Mouse (Mus musculus) limb, embryonic 14.5 days (tissue): ENCODE data around the gene Hspb1. TPM values are rescaled to one million over a fixed set of nuclear protein-coding genes. Genes with fewer than 3 reads are reported as not detected.
A peak's percentile ranks its signal among the peaks of the same experiment; 100 is the strongest.

Experiments
- ATAC-seq: fragments of 200-750 bp; cut with Nextera tagmentation; 2 replicates; pipeline ENCODE4 v1.8.0; 2017; ENCODE audit warnings: low read depth, moderate number of reproducible peaks, moderate TSS enrichment; ENCODE audit not compliant: low FRiP score
- DNase-seq: peaks from one replicate; pipeline ENCODE4 v3.0.0-alpha.2; 2015; ENCODE audit warnings: low spot score
- H3K27ac ChIP-seq: fragments of 300-500 bp; sonication (generic); replicated peaks from 2 replicates; pipeline ENCODE4 v1.5.1; 2014; ENCODE audit warnings: low read depth, mild to moderate bottlenecking, low read length, moderate library complexity, mixed read lengths
- H3K27me3 ChIP-seq: fragments of 300-500 bp; sonication (generic); 2 replicates; pipeline ENCODE4 v1.6.1; 2014; ENCODE audit warnings: low read length, mixed read lengths; ENCODE audit not compliant: control insufficient read depth, insufficient read depth
- H3K36me3 ChIP-seq: fragments of 300-500 bp; sonication (generic); 2 replicates; pipeline ENCODE4 v1.6.1; 2014; ENCODE audit warnings: mild to moderate bottlenecking, low read length, moderate library complexity, mixed read lengths; ENCODE audit not compliant: control insufficient read depth, insufficient read depth
- H3K4me1 ChIP-seq: fragments of 300-500 bp; sonication (generic); 2 replicates; pipeline ENCODE4 v1.6.1; 2014; ENCODE audit warnings: antibody characterized with exemption, low read length, mixed read lengths; ENCODE audit not compliant: control insufficient read depth, insufficient read depth
- H3K4me2 ChIP-seq: fragments of 300-500 bp; sonication (generic); replicated peaks from 2 replicates; pipeline ENCODE4 v1.6.1; 2014; ENCODE audit warnings: low read depth, mild to moderate bottlenecking, low read length, moderate library complexity; ENCODE audit not compliant: severe bottlenecking
- H3K4me3 ChIP-seq: fragments of 300-500 bp; sonication (generic); replicated peaks from 2 replicates; pipeline ENCODE4 v1.5.1; 2014; ENCODE audit warnings: low read length
- H3K9ac ChIP-seq: fragments of 300-500 bp; sonication (generic); 2 replicates; pipeline ENCODE4 v1.6.1; 2014; ENCODE audit warnings: mild to moderate bottlenecking, low read depth, low read length, moderate library complexity; ENCODE audit not compliant: severe bottlenecking
- H3K9me3 ChIP-seq: fragments of 300-500 bp; sonication (generic); 2 replicates; pipeline ENCODE4 v1.6.1; 2016; ENCODE audit warnings: low read length; ENCODE audit not compliant: control insufficient read depth
- POLR2A ChIP-seq: fragments of 200-500 bp; IDR thresholded peaks from 2 replicates; pipeline ENCODE4 v1.8.0; 2012; ENCODE audit warnings: inconsistent platforms, mild to moderate bottlenecking, moderate library complexity, borderline replicate concordance; ENCODE audit not compliant: insufficient read depth, insufficient read length; ENCODE audit errors: extremely low read depth
- WGBS: fragments of 180-500 bp; shearing (Covaris S2); extraction: QIAGEN DNeasy Blood & Tissue Kit; methylation state at CpG from one replicate; pipeline ENCODE4 v1.1.7; 2014; 5-methylcytosine and 5-hydroxymethylcytosine counted together
- polyA plus RNA-seq, 2 experiments: library from polyadenylated mRNA; depleted of rRNA in 1 of 2; stranded (reverse) in 1 of 2; unstranded in 1 of 2; fragments of >200 nt; fragmentation: Nextera tagmentation in 1 of 2; extraction: Ambion mirVana in 1 of 2; gene quantifications; 2 replicates each; pipeline versions ENCODE4 v1.2.1 to v1.2.3; 2012 to 2014

The Hspb1 gene
- polyA plus RNA-seq, 2 experiments: 326 to 574 TPM

DNA sequence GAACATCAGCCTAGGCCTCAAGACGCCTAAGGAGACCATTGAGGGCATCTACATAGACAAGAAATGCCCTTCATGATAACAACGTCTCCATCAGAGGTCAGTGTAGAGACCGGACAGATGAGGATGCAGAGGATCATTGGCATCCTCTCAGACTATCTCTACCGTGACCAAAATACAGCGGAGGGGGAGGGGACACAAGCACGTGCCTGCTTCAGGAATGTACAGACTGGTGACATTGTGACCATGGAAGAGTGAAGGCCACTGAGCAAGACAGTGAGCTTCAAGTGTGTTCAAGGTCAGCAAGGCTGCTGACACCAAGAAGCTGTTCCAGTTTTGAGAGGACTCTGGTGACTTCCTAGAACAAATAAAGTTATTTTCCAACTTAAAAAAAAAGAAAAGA lies 7.2 kb downstream of the Hspb1 start:
- ATAC-seq (no peak), DNase-seq (no peak)
- Histone ChIP-seq H3K4me3 (no peak overlapping the region), H3K9ac (no peak overlapping the region), H3K36me3 (no peaks in the 10 kb centered on the region), H3K4me1 (no peaks in the 10 kb centered on the region; the same call in 1 of the 2 replicates), H3K4me2 (no peak overlapping the region), H3K9me3 (no peaks in the 10 kb centered on the region), H3K27ac (no peak overlapping the region), H3K27me3 (peaks cover 7% of the 10 kb centered on the region; the same call in 1 of the 2 replicates)
- no peak for TF ChIP-seq POLR2A
- 88% methylated on average over 6 of the region's 6 CpGs for WGBS

GRCm38 (mm10) chr5:135898028-135898427 lies 10.3 kb downstream of the Hspb1 start:
- peak; percentile 59 for DNase-seq
- no peaks in the 10 kb centered on the region for H3K36me3 ChIP-seq
- H3K4me2 ChIP-seq: no peak overlapping the region
- no peaks in the 10 kb centered on the region for H3K27me3 ChIP-seq
- H3K4me1 ChIP-seq: no peaks in the 10 kb centered on the region
- WGBS: 16% methylated on average over 3 of the region's 3 CpGs
- H3K9ac ChIP-seq: no peak overlapping the region
- no peaks in the 10 kb centered on the region for H3K9me3 ChIP-seq
- no peak for TF ChIP-seq POLR2A
- ATAC-seq: no peak
- no peak overlapping the region for H3K27ac ChIP-seq
- no peak overlapping the region for H3K4me3 ChIP-seq

- Histone ChIP-seq H3K4me1 (0 out of 2 replicates have a peak, but pooled peaks cover 3% of the 10 kb centered on the region), H3K27me3 (no peaks in the 10 kb centered on the region), H3K4me3 (no peak overlapping the region), H3K9ac (no peak overlapping the region), H3K27ac (no peak overlapping the region), H3K4me2 (no peak overlapping the region), H3K9me3 (no peaks in the 10 kb centered on the region), H3K36me3 (no peaks in the 10 kb centered on the region)
- TF ChIP-seq POLR2A: no peak
- ATAC-seq (no peak), DNase-seq (no peak)
- 80% methylated on average over 4 of the region's 4 CpGs for WGBS
These were observed 11.3 kb downstream of the Hspb1 start for GRCm38 (mm10) chr5:135898995-135899394.

DNA sequence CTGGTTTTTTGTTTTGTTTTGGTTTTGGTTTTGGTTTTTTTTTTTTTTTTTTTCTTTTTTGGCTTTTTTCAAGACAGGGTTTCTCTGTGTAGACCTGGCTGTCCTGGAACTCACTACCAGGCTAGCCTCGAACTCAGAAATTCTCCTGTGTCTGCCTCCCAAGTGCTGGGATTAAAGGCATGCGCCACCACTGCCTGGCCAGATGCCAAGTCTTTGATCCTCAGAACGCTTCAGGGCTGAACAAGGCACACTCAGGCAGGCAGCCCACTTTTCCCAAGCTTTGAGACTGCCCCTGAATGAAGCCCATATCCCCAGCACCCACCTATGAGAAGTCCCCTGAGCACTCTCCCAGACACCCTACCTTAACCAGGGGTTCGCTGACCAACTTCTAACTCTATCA lies 12.1 kb downstream of the Hspb1 start:
- Histone ChIP-seq H3K9ac (no peak overlapping the region), H3K27ac (no peak overlapping the region), H3K4me2 (no peak overlapping the region), H3K9me3 (no peaks in the 10 kb centered on the region), H3K4me3 (no peak overlapping the region), H3K27me3 (no peaks in the 10 kb centered on the region), H3K36me3 (no peaks in the 10 kb centered on the region), H3K4me1 (0 out of 2 replicates have a peak, but pooled peaks cover 7% of the 10 kb centered on the region)
- DNase-seq (no peak), ATAC-seq (no peak)
- WGBS: 45% methylated on average over 4 of the region's 4 CpGs
- no peak for TF ChIP-seq POLR2A

- WGBS: 79% methylated on average over 3 of the region's 3 CpGs
- no peaks in the 10 kb centered on the region for H3K9me3 ChIP-seq
- no peak for TF ChIP-seq POLR2A
- H3K27ac ChIP-seq: no peak overlapping the region
- H3K27me3 ChIP-seq: no peaks in the 10 kb centered on the region
- H3K4me3 ChIP-seq: no peak overlapping the region
- DNase-seq (no peak), ATAC-seq (no peak)
- no peak overlapping the region for H3K9ac ChIP-seq
- H3K4me1 ChIP-seq: 0 out of 2 replicates have a peak, but pooled peaks cover 7% of the 10 kb centered on the region
- H3K4me2 ChIP-seq: no peak overlapping the region
- no peaks in the 10 kb centered on the region for H3K36me3 ChIP-seq
These were observed 13.0 kb downstream of the Hspb1 start for GRCm38 (mm10) chr5:135900701-135901100.
